Mouse (Mus musculus) testis, adult 2 months (tissue): ENCODE data around the gene Ddah1.

Experiments used
- CTCF ChIP-seq: fragments of 200-500 bp; IDR thresholded peaks from 2 replicates; pipeline ENCODE4 v1.5.1; 2012; ENCODE audit warnings: low read depth, mild to moderate bottlenecking, inconsistent platforms, low read length, moderate library complexity; ENCODE audit not compliant: control insufficient read depth, insufficient read depth, insufficient replicate concordance
- POLR2A ChIP-seq: fragments of 200-500 bp; IDR thresholded peaks from 2 replicates; pipeline ENCODE4 v1.6.1; 2012; ENCODE audit warnings: low read depth, mild to moderate bottlenecking, inconsistent platforms, low read length, moderate library complexity; ENCODE audit not compliant: control insufficient read depth

DNA sequence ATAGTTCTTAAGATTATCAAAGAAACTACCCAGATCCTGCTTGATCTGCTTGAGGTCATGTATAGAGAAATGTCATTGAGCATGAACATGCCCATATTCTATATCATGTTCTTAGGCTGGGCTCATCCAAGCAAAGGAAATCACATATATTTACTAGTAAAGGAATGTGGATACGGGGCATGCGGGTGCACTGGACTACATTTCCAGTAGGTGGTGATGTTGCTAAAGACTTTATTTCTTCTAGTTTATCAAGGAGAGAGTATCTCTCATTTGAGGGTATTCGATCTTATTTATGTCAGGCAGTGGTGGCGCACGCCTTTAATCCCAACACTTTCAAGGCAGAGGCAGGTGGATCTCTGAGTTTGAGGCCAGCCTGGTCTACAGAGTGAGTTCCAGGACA is 99.9 kb downstream of the Ddah1 start:
- TF ChIP-seq CTCF (no peak), POLR2A (no peak)
